Mouse (Mus musculus) megakaryocyte, embryonic 14.5 days (primary cell): ENCODE measurements at regions not wholly inside any gene's neighbourhood (a gene's known extent, or its start where the extent isn't known, plus 50 kb on each side); places are given as distances from the start of the nearest gene placed in this dataset.

ENCODE experiments used
- FLI1 ChIP-seq: IDR thresholded peaks from 2 replicates; pipeline ENCODE4 v1.6.1; 2012; ENCODE audit warnings: low read length, inconsistent platforms, mixed read lengths
- GATA1 ChIP-seq: IDR thresholded peaks from 3 replicates; pipeline ENCODE4 v1.6.1; 2012; ENCODE audit warnings: mixed read lengths, low read length, inconsistent platforms, borderline replicate concordance

DNA sequence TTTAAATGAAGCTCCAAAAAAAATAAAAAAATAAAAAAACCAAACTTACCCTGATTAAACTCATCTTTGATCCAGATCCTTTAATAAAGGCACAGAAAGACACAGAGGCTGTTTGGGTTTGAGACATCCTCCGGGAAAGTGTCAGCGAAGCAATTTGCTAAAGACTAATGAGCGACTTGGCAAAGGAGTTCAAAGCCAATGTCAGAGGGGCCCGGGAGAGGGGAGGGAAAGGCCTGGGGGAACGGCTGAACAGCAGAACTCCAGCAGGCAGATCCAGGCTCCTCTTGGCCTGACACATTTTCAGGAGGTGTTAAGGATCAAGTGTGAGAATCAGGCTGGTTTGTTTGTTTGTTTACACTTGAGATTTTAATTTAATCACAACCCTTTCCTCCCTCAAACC is 49.9 kb upstream of the Msx2 start:
- TF ChIP-seq GATA1 (no peak), FLI1 (no peak)
